Mouse (Mus musculus) neural tube, embryonic 14.5 days (tissue): ENCODE results near the gene Zfp426. TPM values are rescaled to one million over a fixed set of nuclear protein-coding genes. Genes with fewer than 3 reads are reported as not detected.

Source experiments
- ATAC-seq: fragments of 200-750 bp; cut with Nextera tagmentation; 2 replicates; pipeline ENCODE4 v1.8.0; 2017; ENCODE audit warnings: low read depth, mild to moderate bottlenecking, moderate TSS enrichment, moderate library complexity
- H3K27ac ChIP-seq: fragments of 300-500 bp; sonication (generic); 2 replicates; pipeline ENCODE4 v1.5.1; 2014; ENCODE audit warnings: low read depth, mild to moderate bottlenecking, control low read depth, low read length, moderate library complexity, mixed read lengths
- H3K27me3 ChIP-seq: fragments of 300-500 bp; sonication (generic); 2 replicates; pipeline ENCODE4 v1.6.1; 2014; ENCODE audit warnings: low read length; ENCODE audit not compliant: control insufficient read depth, insufficient read depth
- H3K36me3 ChIP-seq: fragments of 300-500 bp; sonication (generic); 2 replicates; pipeline ENCODE4 v1.6.1; 2014; ENCODE audit warnings: low read length, mixed read lengths; ENCODE audit not compliant: control insufficient read depth, insufficient read depth
- H3K4me1 ChIP-seq: fragments of 300-500 bp; sonication (generic); 2 replicates; pipeline ENCODE4 v1.6.1; 2014; ENCODE audit warnings: low read length; ENCODE audit not compliant: control insufficient read depth, insufficient read depth
- H3K4me2 ChIP-seq: fragments of 300-500 bp; sonication (generic); 2 replicates; pipeline ENCODE4 v1.6.1; 2014; ENCODE audit warnings: mild to moderate bottlenecking, low read depth, low read length, control low read depth
- H3K4me3 ChIP-seq: fragments of 300-500 bp; sonication (generic); 2 replicates; pipeline ENCODE4 v1.5.1; 2014; ENCODE audit warnings: low read depth, low read length, control low read depth, mixed read lengths
- H3K9ac ChIP-seq: fragments of 300-500 bp; sonication (generic); replicated peaks from 2 replicates; pipeline ENCODE4 v1.6.1; 2014; ENCODE audit warnings: low read depth, mild to moderate bottlenecking, control low read depth, low read length, mixed read lengths
- H3K9me3 ChIP-seq: fragments of 300-500 bp; sonication (generic); 2 replicates; pipeline ENCODE4 v1.6.1; 2016; ENCODE audit warnings: low read length; ENCODE audit not compliant: control insufficient read depth
- WGBS: fragments of 180-500 bp; shearing (Covaris S2); extraction: QIAGEN DNeasy Blood & Tissue Kit; methylation state at CpG from one replicate; pipeline ENCODE4 v1.1.7; 2014; 5-methylcytosine and 5-hydroxymethylcytosine counted together
- polyA plus RNA-seq: library from polyadenylated mRNA; unstranded; fragments of >200 nt; fragmentation: Nextera tagmentation; extraction: Ambion mirVana; gene quantifications from 2 replicates; pipeline ENCODE4 v1.2.1, GENCODE M21; 2014

The Zfp426 gene
- polyA plus RNA-seq, 1 experiment from 2014 or later: 39.8 TPM

GRCm38 (mm10) chr9:20514016-20514415 is 21.5 kb upstream of the Zfp426 start:
- Histone ChIP-seq H3K4me2 (no peak overlapping the region), H3K27me3 (no peaks in the 10 kb centered on the region), H3K27ac (no peak overlapping the region), H3K9me3 (no peaks in the 10 kb centered on the region), H3K4me3 (no peak overlapping the region), H3K4me1 (peaks cover 16% of the 10 kb centered on the region), H3K9ac (no peak overlapping the region), H3K36me3 (0 out of 2 replicates have a peak, but pooled peaks cover 8% of the 10 kb centered on the region)
- ATAC-seq: no peak; the same call in 1 of the 2 replicates
- WGBS: 97% methylated on average over 3 of the region's 3 CpGs

GRCm38 (mm10) chr9:20512714-20513113 is 20.2 kb upstream of the Zfp426 start:
- Histone ChIP-seq H3K36me3 (peaks cover 8% of the 10 kb centered on the region; the same call in 1 of the 2 replicates), H3K4me2 (no peak overlapping the region), H3K9ac (no peak overlapping the region), H3K9me3 (no peaks in the 10 kb centered on the region), H3K27ac (no peak overlapping the region), H3K27me3 (no peaks in the 10 kb centered on the region), H3K4me3 (no peak overlapping the region), H3K4me1 (0 out of 2 replicates have a peak, but pooled peaks cover 5% of the 10 kb centered on the region)
- 93% methylated on average over 8 of the region's 8 CpGs for WGBS
- ATAC-seq: no peak

- no peak overlapping the region for H3K4me3 ChIP-seq
- H3K27me3 ChIP-seq: no peaks in the 10 kb centered on the region
- no peak overlapping the region for H3K27ac ChIP-seq
- peaks cover 12% of the 10 kb centered on the region; the same call in 1 of the 2 replicates for H3K36me3 ChIP-seq
- ATAC-seq: no peak
- no peak overlapping the region for H3K9ac ChIP-seq
- H3K4me2 ChIP-seq: no peak overlapping the region
- 94% methylated on average over 4 of the region's 4 CpGs for WGBS
- no peaks in the 10 kb centered on the region for H3K9me3 ChIP-seq
- H3K4me1 ChIP-seq: 0 out of 2 replicates have a peak, but pooled peaks cover 5% of the 10 kb centered on the region
These were observed 19.1 kb upstream of the Zfp426 start for GRCm38 (mm10) chr9:20511645-20512044.

GRCm38 (mm10) chr9:20510346-20510745 is 17.8 kb upstream of the Zfp426 start:
- H3K27me3 ChIP-seq: no peaks in the 10 kb centered on the region
- no peak overlapping the region for H3K4me3 ChIP-seq
- H3K9me3 ChIP-seq: no peaks in the 10 kb centered on the region
- H3K4me2 ChIP-seq: no peak overlapping the region
- H3K36me3 ChIP-seq: peaks cover 17% of the 10 kb centered on the region; the same call in 1 of the 2 replicates
- 65% methylated on average over 1 of the region's 1 CpGs for WGBS
- 0 out of 2 replicates have a peak, but pooled peaks cover 5% of the 10 kb centered on the region for H3K4me1 ChIP-seq
- no peak for ATAC-seq
- H3K9ac ChIP-seq: no peak overlapping the region
- no peak overlapping the region for H3K27ac ChIP-seq

GRCm38 (mm10) chr9:20509676-20510075 is 17.1 kb upstream of the Zfp426 start:
- Histone ChIP-seq H3K27me3 (no peaks in the 10 kb centered on the region), H3K4me3 (no peak overlapping the region), H3K9me3 (no peaks in the 10 kb centered on the region), H3K9ac (no peak overlapping the region), H3K36me3 (peaks cover 20% of the 10 kb centered on the region), H3K4me2 (no peak overlapping the region), H3K4me1 (0 out of 2 replicates have a peak, but pooled peaks cover 5% of the 10 kb centered on the region), H3K27ac (no peak overlapping the region)
- ATAC-seq: no peak
- WGBS: 87% methylated on average over 3 of the region's 3 CpGs

- H3K9me3 ChIP-seq: no peaks in the 10 kb centered on the region
- no peaks in the 10 kb centered on the region for H3K27me3 ChIP-seq
- H3K4me3 ChIP-seq: no peak overlapping the region
- H3K4me2 ChIP-seq: no peak overlapping the region
- WGBS: 94% methylated on average over 5 of the region's 5 CpGs
- H3K36me3 ChIP-seq: peaks cover 61% of the 10 kb centered on the region
- no peak overlapping the region for H3K27ac ChIP-seq
- no peak overlapping the region for H3K9ac ChIP-seq
- H3K4me1 ChIP-seq: no peaks in the 10 kb centered on the region
- ATAC-seq: no peak
These were observed 12.3 kb upstream of the Zfp426 start for GRCm38 (mm10) chr9:20504801-20505200.

GRCm38 (mm10) chr9:20493281-20493680 is 735 bp upstream of the Zfp426 start:
- H3K4me3 ChIP-seq: peak overlapping the region; percentile 88
- peak; percentile 7; the same call in 1 of the 2 replicates for ATAC-seq
- peaks cover 14% of the 10 kb centered on the region; the same call in 1 of the 2 replicates for H3K4me1 ChIP-seq
- no peaks in the 10 kb centered on the region for H3K9me3 ChIP-seq
- peak overlapping the region; percentile 78 for H3K9ac ChIP-seq
- peak overlapping the region; percentile 66 for H3K4me2 ChIP-seq
- H3K27ac ChIP-seq: peak overlapping the region; percentile 92
- no peaks in the 10 kb centered on the region for H3K27me3 ChIP-seq
- 5% methylated on average over 9 of the region's 9 CpGs for WGBS
- peaks cover 24% of the 10 kb centered on the region for H3K36me3 ChIP-seq

GRCm38 (mm10) chr9:20491858-20492526 is 554 bp downstream of the Zfp426 start:
- Histone ChIP-seq H3K4me3 (peak overlapping the region; percentile 88), H3K4me2 (peak overlapping the region; percentile 66)
- 12% methylated on average over 20 of the region's 20 CpGs for WGBS

GRCm38 (mm10) chr9:20489536-20489935 is 3.0 kb downstream of the Zfp426 start:
- WGBS: 91% methylated on average over 5 of the region's 5 CpGs
- Histone ChIP-seq H3K4me2 (no peak overlapping the region), H3K9ac (no peak overlapping the region), H3K9me3 (no peaks in the 10 kb centered on the region), H3K27ac (no peak overlapping the region), H3K4me3 (no peak overlapping the region), H3K4me1 (peaks cover 14% of the 10 kb centered on the region; the same call in 1 of the 2 replicates), H3K36me3 (peaks cover 6% of the 10 kb centered on the region; the same call in 1 of the 2 replicates), H3K27me3 (no peaks in the 10 kb centered on the region)
- ATAC-seq: no peak

More at GRCm38 (mm10) chr9:20491858-20492526, 554 bp downstream of the Zfp426 start:
- ATAC-seq: no peak
- H3K27ac ChIP-seq: peak overlapping the region; percentile 92
- H3K27me3 ChIP-seq: no peaks in the 10 kb centered on the region
- peaks cover 14% of the 10 kb centered on the region; the same call in 1 of the 2 replicates for H3K4me1 ChIP-seq
- H3K36me3 ChIP-seq: peaks cover 11% of the 10 kb centered on the region; the same call in 1 of the 2 replicates
- H3K9me3 ChIP-seq: no peaks in the 10 kb centered on the region
- peak overlapping the region; percentile 78 for H3K9ac ChIP-seq
